Mouse (Mus musculus) urinary bladder, postnatal 14 days (tissue): ENCODE data around the gene Inpp5f.
"Not testable (repeated sequence)": the region's sequence is repeated elsewhere in the genome, so short reads cannot be mapped to it uniquely, and the experiment has no call there.

Experiments
- DNase-seq: peaks from one replicate; pipeline ENCODE4 v3.0.0; 2021; ENCODE audit warnings: low spot score

The Inpp5f gene

GRCm38 (mm10) chr7:128610897-128611798 lies at the start of gene Inpp5f:
Gene Inpp5f (plus strand): TSS chr7:128611328.
- DNase-seq, result peak; percentile 100

GRCm38 (mm10) chr7:128563373-128563772 lies 47.8 kb upstream of the Inpp5f start:
- no peak for DNase-seq

- DNase-seq, result no peak
Measured at GRCm38 (mm10) chr7:128566311-128566710, 44.8 kb upstream of the Inpp5f start.

GRCm38 (mm10) chr7:128567561-128568244 lies 43.4 kb upstream of the Inpp5f start:
- no peak for DNase-seq

GRCm38 (mm10) chr7:128569429-128569828 lies 41.7 kb upstream of the Inpp5f start:
- DNase-seq, result not testable (repeated sequence)

- no peak for DNase-seq
Measured at GRCm38 (mm10) chr7:128569987-128570656, 41.0 kb upstream of the Inpp5f start.

- DNase-seq, result not testable (repeated sequence)
Measured at GRCm38 (mm10) chr7:128570657-128571056, 40.5 kb upstream of the Inpp5f start.

GRCm38 (mm10) chr7:128572030-128572429 lies 39.1 kb upstream of the Inpp5f start:
- no peak for DNase-seq

- no peak for DNase-seq
Measured at GRCm38 (mm10) chr7:128575211-128575610, 35.9 kb upstream of the Inpp5f start.

- no peak for DNase-seq
Measured at GRCm38 (mm10) chr7:128575794-128576193, 35.3 kb upstream of the Inpp5f start.

GRCm38 (mm10) chr7:128577607-128578006 lies 33.5 kb upstream of the Inpp5f start:
- no peak for DNase-seq

- DNase-seq, result no peak
Measured at GRCm38 (mm10) chr7:128578199-128578945, 32.8 kb upstream of the Inpp5f start.

- DNase-seq, result no peak
Measured at GRCm38 (mm10) chr7:128579381-128579780, 31.7 kb upstream of the Inpp5f start.

- no peak for DNase-seq
Measured at GRCm38 (mm10) chr7:128580318-128580717, 30.8 kb upstream of the Inpp5f start.

GRCm38 (mm10) chr7:128581864-128582484 lies 29.2 kb upstream of the Inpp5f start:
- no peak for DNase-seq

GRCm38 (mm10) chr7:128583213-128583948 lies 27.7 kb upstream of the Inpp5f start:
- peak; percentile 27 for DNase-seq

GRCm38 (mm10) chr7:128587334-128587933 lies 23.7 kb upstream of the Inpp5f start:
- no peak for DNase-seq

- no peak for DNase-seq
Measured at GRCm38 (mm10) chr7:128591345-128592084, 19.6 kb upstream of the Inpp5f start.

- DNase-seq, result no peak
Measured at GRCm38 (mm10) chr7:128592118-128592935, 18.8 kb upstream of the Inpp5f start.
